Comparison of ENCODE assay signal across 16 mouse cellular contexts in the genomic region with DNA sequence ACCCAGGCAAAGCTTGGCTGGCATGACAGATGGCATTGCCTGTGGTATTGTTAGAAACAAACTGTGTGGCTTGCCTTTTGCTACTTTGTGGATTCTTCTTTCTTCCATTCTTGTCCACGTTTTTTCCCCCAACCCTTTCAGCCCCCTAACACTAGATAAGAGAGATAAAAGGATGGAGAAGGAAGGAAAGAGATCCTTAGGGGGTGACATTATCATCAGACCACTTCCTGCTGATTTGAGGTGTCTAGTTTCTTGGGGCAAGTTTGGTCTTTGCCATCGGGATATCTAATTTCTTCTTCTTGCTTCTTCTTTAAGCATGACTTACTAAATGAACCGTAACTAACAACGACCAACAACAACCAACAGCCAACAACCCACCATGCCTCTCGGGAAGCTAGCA. TPM values are rescaled to one million over a fixed set of nuclear protein-coding genes. Genes with fewer than 3 reads are reported as not detected.
"Had no signal": no experiment of that assay in that cellular context is flagged by ENCODE, and none has a peak within 500 bp of the region (broad histone marks: within the 10 kb centered on the region; RNA-seq: fewer than 3 reads in every experiment).

No protein-coding gene starts in this region.

- H3K4me2 ChIP-seq: lung, embryonic 15.5 days; midbrain, embryonic 11.5 days; midbrain, embryonic 13.5 days; neural tube, embryonic 12.5 days had no signal

- H3K27me3 ChIP-seq: lung, embryonic 15.5 days; megakaryocyte, embryonic 14.5 days; midbrain, embryonic 13.5 days; neural tube, embryonic 12.5 days had no signal

- ATAC-seq: midbrain, embryonic 13.5 days; midbrain, embryonic 16.5 days had no signal

- H3K9me3 ChIP-seq: lung, embryonic 15.5 days; midbrain, embryonic 13.5 days; neural tube, embryonic 12.5 days had no signal

- H3K4me1 ChIP-seq: megakaryocyte, embryonic 14.5 days had no signal

- H3K36me3 ChIP-seq: lung, embryonic 15.5 days; midbrain, embryonic 13.5 days; neural tube, embryonic 12.5 days had no signal

- H3K4me3 ChIP-seq: lung, embryonic 15.5 days; megakaryocyte, embryonic 14.5 days; midbrain, embryonic 13.5 days; neural tube, embryonic 12.5 days had no signal

- H3K9ac ChIP-seq: lung, embryonic 15.5 days; midbrain, embryonic 13.5 days; neural tube, embryonic 12.5 days had no signal

- H3K27ac ChIP-seq: lung, embryonic 15.5 days; macrophage; midbrain, embryonic 13.5 days; neural tube, embryonic 12.5 days had no signal

- DNase-seq: lung, adult 2 months; right cerebral cortex, postnatal 25 days; right cerebral cortex, postnatal 4 days; spleen, adult 18-20 months; thymus, adult 18-20 months; thymus, postnatal 14 days; thymus, postnatal 36 days had no signal

RNA-seq across cellular contexts. Expression of gene Mpped2, which starts 40.3 kb away (rescaled TPM):
- total RNA-seq: monocyte, adult 5-6 weeks; neutrophil, adult 5-6 weeks had no signal
- polyA plus RNA-seq: macrophage had no signal
